ENCODE assay signal across 13 mouse cellular contexts in genomic region chr19:57692566-57692965, GRCm38 (mm10).
A peak's percentile ranks its signal among the peaks of the same experiment; 100 is the strongest.
DNase-seq lines count a peak whose midpoint lies in the region; ATAC-seq and TF ChIP-seq lines count a peak whose summit lies in the region.
"Had no signal": no experiment of that assay in that cellular context is flagged by ENCODE, and none has a peak within 500 bp of the region (broad histone marks: within the 10 kb centered on the region; RNA-seq: fewer than 3 reads in every experiment).

No protein-coding gene starts in this region.

- no peak overlapping the region for H3K4me2 ChIP-seq in intestine, postnatal 0 days (replicated peaks; ENCODE audit: low read depth)
- no peak overlapping the region for H3K4me2 ChIP-seq in intestine, embryonic 16.5 days (ENCODE audit: low read depth, low read length)

- H3K4me1 ChIP-seq in intestine, postnatal 0 days (replicated peaks; ENCODE audit: control insufficient read depth, insufficient read depth, low read length), result no peaks in the 10 kb centered on the region
- H3K4me1 ChIP-seq in intestine, embryonic 16.5 days (ENCODE audit: control insufficient read depth, insufficient read depth, low read length), result no peaks in the 10 kb centered on the region

- no peak overlapping the region for H3K9ac ChIP-seq in intestine, postnatal 0 days (ENCODE audit: low read depth, low read length)
- no peak overlapping the region for H3K9ac ChIP-seq in intestine, embryonic 16.5 days (ENCODE audit: low read depth, low read length)

- peak; percentile 39 for DNase-seq in retina, embryonic 14.5 days (ENCODE audit: low spot score)
- DNase-seq in retina, postnatal 1 day, result no peak
- DNase-seq in R1 (ENCODE audit: low read depth, low spot score), result peak; percentile 28
- no peak for DNase-seq in right cerebral cortex, adult 2 months (ENCODE audit: low spot score in 2 of 2)
- DNase-seq in spleen, postnatal 36 days (ENCODE audit: low spot score in 2 of 2), result no peak
- DNase-seq: cerebellum, adult 8-10 months; kidney, postnatal 10 days; left cerebral cortex, postnatal 4 days; right cerebral cortex, adult 18-20 months; thymus, adult 18-20 months had no signal

- no peak overlapping the region for H3K27ac ChIP-seq in intestine, postnatal 0 days (ENCODE audit: low read depth, low read length)
- H3K27ac ChIP-seq in intestine, embryonic 16.5 days (ENCODE audit: low read length), result no peak overlapping the region

- ATAC-seq in intestine, postnatal 0 days, result no peak
- ATAC-seq in intestine, embryonic 16.5 days, result no peak

- H3K27me3 ChIP-seq in intestine, postnatal 0 days (replicated peaks; ENCODE audit: control insufficient read depth, insufficient read depth, low read length), result no peaks in the 10 kb centered on the region
- H3K27me3 ChIP-seq in intestine, embryonic 16.5 days (replicated peaks; ENCODE audit: control insufficient read depth, insufficient read depth, low read length), result no peaks in the 10 kb centered on the region

- no peaks in the 10 kb centered on the region for H3K9me3 ChIP-seq in intestine, postnatal 0 days (ENCODE audit: control insufficient read depth)
- H3K9me3 ChIP-seq in intestine, embryonic 16.5 days (ENCODE audit: control insufficient read depth, low read length), result no peaks in the 10 kb centered on the region
- H3K9me3 ChIP-seq: G1E had no signal

- H3K4me3 ChIP-seq in intestine, postnatal 0 days (ENCODE audit: low read depth, low read length), result no peak overlapping the region
- H3K4me3 ChIP-seq in intestine, embryonic 16.5 days (ENCODE audit: low read length), result no peak overlapping the region

- peaks cover 14% of the 10 kb centered on the region for H3K36me3 ChIP-seq in intestine, postnatal 0 days (ENCODE audit: control insufficient read depth, insufficient read depth)
- H3K36me3 ChIP-seq in intestine, embryonic 16.5 days (ENCODE audit: control insufficient read depth, insufficient read depth, low read length), result peaks cover 6% of the 10 kb centered on the region; the same call in 1 of the 2 replicates

- WGBS in intestine, postnatal 0 days, result 88% methylated on average over 3 of the region's 3 CpGs
- WGBS in intestine, embryonic 16.5 days, result 86% methylated on average over 3 of the region's 3 CpGs

- peak; percentile 56 for TF ChIP-seq CTCF in intestine, postnatal 0 days (IDR thresholded peaks at IDR 0.05; ENCODE audit: low read depth)

Comparison
In these comparisons a context has a peak if more than half of its experiments do, and no peak if none do; other contexts are left out.
1. DNase-seq: peak in retina, embryonic 14.5 days (single experiment) and R1 (single experiment); none in retina, postnatal 1 day (single experiment), right cerebral cortex, adult 2 months (0 of 2) and spleen, postnatal 36 days (0 of 2).